Mouse (Mus musculus): Measurements from ENCODE around the gene Sec11a. TPM values are rescaled to one million over a fixed set of nuclear protein-coding genes. Genes with fewer than 3 reads are reported as not detected.
A peak's percentile ranks its signal among the peaks of the same experiment; 100 is the strongest.

Gene Sec11a
- total and polyA plus RNA-seq, 3 experiments: 40.8 to 103 (median 57.1) TPM

DNA sequence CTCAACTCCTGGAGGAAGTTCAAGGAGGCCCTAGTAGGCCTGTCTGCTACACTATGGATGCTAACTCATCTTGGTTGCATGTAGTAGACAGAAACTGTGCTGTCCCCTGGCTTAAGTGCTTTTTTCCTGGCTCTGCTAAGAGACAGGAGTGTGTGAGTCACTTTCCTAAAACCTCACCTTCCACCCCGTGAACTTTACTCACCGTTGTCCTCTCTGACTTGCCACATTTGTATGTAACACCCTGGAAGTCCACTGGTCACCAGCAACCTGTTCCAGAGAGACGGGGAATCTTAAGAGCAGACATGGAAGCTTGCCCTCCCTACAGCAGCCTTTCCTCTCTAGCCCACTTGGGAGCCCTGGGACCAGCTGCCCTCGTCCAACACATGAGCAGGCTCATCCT lies 49.9 kb downstream of the Sec11a start:
- no peak for DNase-seq

DNA sequence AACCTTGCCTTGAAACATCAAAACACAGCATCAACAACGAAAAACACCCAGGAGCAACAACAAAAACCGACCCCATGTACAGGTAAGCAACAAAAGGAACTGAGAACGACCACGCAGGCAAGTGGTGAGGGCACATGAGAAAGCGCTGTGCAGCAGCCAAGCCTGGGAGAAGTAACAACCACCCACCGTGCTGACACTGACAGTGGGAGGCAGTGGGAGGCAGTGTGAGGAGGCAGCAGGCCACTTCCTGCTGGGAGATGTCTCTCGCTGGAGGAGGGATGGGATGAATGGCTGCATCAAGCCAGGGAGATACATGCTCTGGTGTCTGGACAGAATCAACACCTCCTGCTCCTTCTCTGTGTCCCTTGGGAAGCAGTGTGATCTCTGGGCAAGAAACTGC lies 50.4 kb downstream of the Sec11a start:
- no peak for DNase-seq

DNA sequence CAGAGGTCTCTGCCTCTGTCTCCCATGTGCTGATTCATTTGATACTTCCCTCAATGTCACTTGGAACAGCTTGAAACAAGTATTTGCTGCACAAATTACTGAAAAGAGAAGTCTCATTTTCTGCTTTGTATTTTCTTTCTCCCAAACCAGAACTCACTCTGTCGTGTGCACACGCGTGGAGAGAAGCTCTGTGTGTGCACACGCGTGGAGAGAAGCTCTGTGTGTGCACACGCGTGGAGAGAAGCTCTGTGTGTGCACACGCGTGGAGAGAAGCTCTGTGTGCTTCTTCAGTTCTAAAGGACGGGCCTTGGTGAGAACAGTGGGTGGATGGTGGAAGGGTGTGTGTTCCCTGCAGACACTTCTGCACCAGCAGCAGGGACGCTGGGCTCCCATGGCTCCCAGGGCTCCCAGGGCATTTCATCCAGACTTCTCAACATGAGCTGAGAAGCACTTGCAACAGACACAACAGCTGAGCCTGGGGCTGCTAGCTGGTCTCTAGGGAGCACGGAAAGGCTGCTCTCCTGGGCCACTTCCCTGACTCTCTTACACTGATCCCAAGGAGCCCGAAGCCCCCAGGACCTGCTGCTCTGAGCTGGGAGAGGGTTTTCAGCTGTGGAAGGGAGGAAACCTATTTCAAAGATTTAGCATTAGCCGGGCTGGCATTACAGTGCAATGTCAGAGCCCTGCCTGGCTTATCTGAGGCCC lies 52.6 kb downstream of the Sec11a start:
- no peak for DNase-seq

DNA sequence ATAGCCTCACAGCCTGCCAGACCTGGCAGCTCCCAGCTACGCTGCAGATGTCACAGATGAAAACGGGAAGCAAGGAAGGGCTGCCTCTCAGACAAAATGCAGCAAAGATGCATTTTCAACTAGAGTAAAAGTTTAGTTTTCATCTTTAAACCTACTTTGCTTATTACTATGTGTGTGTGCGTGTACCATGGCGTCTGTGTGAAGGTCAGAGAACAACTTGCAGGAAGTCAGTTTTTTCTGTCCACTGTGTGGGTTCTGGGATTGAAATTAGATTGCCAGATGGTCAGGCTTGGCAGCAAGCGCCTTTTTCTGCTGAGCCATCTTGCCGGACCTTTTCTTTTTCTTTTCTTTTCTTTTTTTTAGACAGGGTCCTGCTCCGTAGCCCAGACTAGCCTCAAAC lies 53.4 kb downstream of the Sec11a start:
- no peak for DNase-seq

DNA sequence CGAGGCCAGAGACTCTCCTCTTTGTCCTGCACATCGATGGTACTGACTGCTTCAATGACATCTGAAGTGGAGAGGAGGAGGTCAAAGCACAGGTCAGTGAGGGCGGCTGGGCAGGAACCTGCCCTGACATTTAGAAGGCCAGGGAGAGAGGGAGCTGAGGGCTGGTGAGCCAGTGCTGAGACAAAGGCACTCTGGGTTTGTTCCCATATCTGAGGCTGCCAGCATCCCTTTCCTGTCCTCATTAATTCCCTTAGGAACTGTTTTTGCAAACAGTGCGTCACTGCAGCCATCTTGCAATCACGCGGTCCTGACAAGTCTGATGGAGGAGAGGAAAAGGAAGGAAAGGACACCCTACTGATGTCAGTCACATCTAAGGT lies 53.8 kb downstream of the Sec11a start:
- DNase-seq: peak; percentile 26

DNA sequence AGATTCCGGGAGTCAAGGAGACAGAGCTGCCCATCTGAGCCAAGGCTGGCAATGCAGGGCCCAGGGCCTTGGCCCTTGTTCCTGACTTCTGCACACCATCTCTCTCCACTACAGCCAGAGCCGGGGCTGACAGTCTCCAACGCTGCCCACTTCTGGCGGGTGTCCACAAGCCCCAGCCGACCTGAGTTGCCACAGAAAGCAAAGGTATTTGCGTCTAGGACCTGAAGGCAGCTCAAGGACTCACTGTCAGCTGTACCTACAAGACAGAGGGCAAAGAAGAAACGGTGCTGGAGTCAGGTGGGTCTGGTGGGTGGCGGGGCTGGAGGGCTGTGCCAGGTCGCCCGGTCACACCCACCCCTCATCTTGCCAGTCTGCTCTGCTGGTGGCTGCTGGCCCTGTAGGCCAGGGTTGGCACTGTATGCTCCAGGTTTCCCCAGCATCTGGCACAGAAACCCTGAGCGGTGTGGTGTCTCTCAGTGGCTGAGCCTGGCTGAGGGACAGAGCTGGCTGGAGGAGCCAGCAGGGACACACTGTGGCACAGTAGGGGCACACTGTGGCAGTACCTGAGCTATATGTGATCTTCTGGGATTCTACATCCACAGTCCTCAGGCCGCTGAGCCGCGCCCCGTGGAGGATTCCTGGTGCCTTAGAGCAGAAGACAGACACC lies 54.4 kb downstream of the Sec11a start:
- DNase-seq: peak; percentile 22

DNA sequence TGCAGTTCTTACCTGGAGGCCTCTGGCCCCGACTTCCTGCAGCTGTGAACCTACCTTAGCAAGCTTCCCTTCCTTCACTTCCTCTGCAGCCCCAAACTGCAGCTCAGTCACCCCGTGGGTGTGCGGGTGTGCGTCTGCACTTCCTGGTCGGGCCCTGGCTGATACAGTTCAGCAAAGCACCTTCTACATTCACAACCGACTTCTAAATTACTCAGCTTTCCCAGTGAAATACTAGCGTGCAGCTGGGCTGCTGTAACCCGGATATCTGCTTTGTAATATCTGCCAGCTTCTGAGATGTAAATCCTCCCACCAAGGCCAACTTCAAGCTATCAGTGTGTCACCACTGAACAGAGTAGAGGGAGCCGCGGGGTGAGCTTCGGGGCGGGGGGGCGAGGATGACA lies 57.7 kb downstream of the Sec11a start:
- DNase-seq: peak; percentile 74

DNA sequence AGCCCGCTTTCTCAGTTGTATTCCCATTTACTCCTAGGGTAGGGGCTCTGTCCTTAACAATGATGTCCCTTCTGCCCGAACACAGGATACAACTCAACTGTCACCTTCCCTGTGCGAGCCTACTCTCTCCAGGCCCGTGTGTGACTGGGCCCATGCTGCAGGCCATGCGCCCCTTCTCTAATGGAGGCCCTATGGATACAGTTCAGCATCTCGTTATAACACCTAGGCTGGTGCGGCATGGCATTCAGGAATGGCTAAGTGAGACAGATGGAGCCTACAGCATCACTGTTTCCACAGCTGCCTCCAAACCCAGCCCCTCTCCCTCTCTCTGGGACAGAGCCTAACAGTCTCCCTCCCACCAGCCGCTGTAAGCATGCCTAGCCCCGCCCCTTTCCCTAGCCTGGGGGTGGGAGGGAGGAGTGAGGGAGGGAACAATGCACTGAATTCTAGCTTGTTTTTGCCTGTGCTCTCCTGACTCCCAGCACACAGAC lies 58.5 kb downstream of the Sec11a start:
- DNase-seq: peak; percentile 73

DNA sequence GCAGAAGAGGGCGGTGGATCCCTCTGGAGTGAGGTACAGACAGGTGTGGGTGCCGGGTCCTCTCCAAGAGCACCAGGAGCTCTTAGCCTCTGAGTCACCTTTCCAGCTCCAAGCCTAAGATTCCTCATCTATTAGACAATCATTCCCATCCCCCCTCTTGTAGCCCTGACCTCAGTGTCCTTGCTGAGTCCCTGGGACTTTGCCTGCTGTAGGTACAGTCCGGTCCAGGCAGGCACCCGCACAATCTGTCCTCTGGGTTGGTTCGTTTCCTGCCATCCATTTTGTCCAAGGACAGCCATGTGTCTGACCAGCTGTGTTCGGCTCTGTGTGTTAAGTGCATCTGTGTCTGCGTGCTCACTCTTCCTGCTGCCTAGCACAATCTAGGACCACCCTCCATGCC lies 59.0 kb downstream of the Sec11a start:
- peak; percentile 68 for DNase-seq

DNA sequence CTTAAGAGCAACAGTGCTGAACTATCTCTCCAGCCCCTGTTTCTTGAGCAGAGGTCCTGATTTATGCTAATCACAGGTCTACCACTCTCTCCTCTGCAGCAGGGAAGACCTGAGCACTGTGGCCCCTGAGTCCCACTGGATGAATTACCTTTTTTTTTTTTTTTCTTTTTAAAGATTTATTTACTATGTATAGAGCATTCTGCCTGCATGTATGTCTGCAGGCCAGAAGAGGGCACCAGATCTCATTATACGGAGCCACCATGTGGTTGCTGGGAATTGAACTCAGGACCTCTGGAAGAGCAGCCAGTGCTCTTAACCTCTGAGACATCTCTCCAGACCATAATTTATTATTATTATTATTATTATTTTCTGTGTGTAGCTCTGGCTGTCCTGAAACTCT lies 61.9 kb downstream of the Sec11a start:
- no peak for DNase-seq

DNA sequence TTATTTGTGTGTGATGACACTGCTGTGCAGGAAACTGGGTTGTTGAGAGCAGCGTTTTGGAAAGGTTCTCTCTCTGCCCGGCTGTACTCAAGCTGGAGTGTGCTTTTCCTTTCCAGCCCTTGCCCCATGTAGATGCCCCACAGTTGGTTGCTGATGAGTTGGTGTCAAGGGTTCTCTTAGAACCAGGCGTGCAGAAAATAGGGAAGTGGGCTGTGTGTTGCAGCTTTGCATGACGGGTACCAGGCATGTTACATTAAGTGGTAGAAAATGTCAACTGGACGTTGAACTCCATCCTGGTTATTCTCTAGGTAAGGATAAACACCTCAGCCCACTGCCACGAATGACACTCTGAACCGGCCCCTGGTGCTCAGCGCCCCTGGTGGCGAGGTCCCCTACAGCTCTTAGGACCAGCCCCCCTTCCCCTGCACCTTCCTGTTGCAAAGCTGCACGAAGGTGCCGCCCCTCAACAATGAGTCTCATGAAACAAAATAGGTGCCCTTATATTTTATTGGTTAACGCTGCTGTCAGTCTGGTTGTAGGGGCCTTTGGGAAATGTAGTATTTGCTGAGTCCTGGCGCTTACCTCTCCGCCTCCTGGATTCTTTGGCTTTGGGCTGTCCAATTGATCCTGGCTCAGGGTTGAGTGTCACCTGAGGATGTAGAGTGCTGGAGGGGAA lies 64.6 kb downstream of the Sec11a start:
- DNase-seq: peak; percentile 43

DNA sequence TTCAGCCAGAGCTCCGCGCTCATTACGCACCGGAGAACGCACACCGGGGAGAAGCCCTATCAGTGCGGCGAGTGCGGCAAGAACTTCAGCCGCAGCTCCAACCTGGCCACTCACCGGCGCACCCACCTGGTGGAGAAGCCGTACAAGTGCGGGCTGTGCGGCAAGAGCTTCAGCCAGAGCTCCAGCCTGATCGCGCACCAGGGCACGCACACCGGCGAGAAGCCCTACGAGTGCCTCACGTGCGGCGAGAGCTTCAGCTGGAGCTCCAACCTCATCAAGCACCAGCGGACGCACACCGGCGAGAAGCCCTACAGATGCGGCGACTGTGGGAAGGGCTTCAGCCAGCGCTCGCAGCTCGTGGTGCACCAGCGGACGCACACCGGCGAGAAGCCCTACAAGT lies 71.9 kb downstream of the Sec11a start:
- DNase-seq: no peak

DNA sequence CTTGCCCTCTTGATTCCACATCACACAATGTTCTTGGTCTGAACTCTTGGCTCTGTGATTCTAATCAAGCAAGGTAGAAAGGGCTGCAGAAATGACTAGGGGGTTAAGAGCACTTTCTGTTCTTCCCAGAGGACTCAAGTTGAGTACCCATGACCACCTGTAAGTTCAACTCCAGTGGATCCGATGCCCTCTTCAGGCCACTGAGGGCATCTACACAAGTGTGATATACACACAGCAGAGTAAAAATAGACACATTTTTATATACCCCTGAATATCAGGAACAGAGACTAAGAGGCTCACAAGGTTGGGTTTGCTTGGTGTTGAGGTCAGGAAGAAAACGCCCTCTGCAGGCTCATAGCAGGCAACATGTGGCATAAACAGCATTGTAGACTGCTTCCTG lies 73.9 kb downstream of the Sec11a start:
- DNase-seq: no peak

DNA sequence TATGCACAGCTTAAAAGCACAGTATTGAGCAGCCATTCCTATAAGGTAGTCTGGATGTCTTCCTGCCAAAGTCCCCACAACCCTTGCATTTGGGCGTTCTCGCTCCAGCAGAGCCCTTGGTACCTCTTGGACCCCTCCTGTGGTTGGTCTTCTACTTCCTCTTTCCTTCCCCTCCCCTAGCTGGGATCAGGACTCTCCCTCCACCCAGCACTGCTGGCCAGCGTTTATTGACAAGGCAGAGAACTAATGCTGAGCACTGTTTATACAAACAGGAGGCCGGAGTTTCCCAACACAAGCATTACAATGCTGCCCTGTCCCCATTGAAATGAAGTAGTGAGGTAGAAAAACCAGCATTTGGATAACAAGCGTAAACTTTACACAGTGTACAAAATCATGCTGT lies 74.5 kb downstream of the Sec11a start:
- DNase-seq: no peak

DNA sequence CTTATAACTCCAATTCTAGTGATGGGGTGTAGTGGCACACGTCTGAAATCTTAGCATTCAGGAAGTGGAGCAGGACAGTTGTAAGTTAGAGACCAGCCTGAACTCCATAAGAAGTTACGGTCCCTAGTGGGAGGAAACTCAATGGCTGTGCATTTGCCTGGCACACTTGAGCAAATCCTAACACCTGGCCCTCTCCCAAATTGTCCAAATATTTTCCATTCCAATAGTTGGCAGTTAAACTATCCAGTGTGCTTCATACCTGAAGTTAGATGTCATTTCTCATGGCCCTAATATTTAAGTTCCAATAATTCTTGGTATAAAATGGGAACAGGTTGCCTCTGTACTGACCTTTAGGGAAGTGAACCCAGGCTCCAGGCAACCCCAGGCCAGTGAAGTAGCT lies 78.9 kb downstream of the Sec11a start:
- no peak for DNase-seq

DNA sequence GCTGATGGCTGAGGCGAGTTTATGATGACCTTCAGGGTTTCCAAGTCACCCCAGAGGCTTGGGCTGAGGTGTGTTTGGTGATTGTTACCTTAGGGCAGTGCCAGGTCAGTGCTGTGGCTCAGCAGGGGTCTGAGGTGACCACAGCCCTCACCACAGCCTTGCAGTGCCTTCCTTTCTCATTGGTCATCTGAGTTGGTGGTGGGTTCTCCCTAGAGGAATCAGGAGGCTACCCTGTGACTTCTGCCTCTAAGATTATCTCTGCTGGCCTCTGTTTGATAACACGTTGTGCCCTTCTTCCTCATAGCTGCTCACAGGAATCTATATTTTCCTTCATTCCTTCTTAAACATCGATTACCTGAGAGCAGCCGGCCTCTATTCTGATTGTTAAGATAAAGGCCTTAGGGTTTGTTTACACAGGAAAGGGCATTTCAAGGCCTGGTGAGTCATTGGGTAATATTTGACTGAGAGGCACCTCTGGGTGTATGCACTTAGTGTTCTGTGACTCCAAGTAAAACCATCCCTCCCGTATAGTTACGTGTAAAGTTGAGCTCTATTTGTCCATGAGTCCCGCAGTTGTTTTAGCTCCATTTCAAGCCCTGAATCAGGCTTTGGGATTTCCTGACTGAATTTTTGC lies 80.9 kb downstream of the Sec11a start:
- peak; percentile 49 for DNase-seq

DNA sequence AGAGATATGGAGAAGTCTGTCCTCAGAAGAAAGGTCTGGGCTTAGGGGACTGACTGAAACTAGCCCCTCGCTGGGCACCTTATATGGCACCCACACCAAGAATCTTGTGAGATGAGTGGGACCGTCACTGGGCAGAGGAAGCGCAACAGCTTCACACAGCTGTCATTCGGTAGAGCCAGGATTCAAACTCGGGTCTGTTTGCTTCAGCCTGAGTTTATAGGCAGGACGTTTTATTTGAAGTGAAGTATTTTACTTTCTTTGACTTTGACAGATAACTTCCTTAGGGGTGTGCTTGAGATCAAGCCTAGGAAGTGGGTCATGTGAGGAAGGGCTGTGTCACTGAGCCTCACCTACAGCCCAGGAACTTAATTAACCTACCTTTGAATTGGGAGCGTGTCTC lies 82.1 kb downstream of the Sec11a start:
- DNase-seq: no peak

DNA sequence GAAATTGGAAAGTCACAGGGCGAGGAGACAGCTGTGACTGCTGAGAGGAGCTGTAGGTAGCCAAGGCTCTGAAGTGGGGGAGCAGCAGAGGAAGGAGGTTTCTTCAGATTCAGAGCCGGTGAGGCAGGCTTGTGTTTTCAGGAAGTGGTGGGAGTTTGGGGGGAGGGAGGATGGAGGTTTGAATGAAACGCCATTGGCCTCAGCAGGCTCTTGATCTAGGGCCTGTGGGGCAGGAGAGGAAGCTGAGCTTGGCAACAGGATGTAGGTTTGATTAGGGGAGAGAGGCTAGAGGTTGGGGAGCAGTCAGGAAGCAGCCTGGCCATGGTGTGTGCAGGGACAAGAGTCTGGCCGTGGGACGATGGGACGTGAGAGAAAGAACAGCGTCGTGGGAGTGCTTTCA lies 82.7 kb downstream of the Sec11a start:
- no peak for DNase-seq

DNA sequence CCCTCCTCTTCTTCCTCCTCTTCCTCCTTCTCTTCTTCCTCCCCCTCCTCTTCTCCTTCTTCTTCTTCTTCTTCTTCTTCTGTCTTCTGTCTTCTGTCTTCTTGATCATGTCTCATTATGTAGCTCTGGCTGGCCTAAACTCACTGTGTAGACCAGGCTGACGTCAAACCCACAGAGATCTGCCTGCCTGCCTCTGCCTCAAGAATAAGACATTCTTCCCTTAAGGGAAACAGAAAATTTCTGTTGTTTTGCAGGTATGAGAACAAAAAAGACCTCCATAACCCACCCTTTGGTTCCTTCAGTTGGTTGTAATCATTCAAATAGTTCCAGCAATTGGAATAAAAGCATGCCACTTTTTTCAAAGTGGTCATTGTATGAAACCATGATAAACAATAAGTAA lies 83.4 kb downstream of the Sec11a start:
- no peak for DNase-seq

DNA sequence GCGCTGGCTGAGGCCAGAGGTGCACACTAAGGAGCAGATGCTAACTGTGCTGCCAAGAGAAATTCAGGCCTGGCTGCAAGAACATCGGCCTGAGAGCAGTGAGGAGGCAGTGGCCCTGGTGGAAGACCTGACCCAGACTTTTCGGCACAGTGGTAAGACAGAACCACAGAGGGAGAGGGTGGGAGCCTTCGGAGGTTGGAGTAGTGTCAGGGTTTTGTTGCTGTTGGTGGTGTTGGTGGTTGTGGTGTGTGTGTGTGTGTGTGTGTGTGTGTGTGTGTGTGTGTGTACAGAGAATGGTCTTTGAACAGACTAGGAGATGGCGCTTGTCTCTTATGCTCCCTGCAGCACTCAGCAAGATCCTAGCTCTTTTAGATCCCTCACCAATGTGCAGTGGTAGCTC lies 84.1 kb downstream of the Sec11a start:
- no peak for DNase-seq

DNA sequence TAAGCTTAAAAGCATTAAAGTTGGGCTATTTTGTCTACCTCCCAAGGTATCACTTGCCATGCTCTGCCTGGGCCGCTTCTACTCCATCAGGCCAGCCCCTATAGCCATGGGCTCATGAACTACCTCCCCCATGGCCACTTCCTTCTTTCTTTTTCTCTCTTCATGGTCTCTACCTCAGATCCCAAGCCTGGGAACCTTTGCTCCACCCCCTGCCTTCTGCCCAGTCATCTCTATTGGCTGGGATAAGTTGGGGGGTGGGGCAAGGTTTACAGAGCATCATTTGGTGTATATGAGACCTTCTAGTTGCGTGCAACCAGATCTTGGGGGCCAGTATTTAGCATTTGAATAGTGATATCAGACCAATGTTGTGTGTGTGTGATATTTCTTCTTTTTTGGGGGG lies 85.1 kb downstream of the Sec11a start:
- no peak for DNase-seq

DNA sequence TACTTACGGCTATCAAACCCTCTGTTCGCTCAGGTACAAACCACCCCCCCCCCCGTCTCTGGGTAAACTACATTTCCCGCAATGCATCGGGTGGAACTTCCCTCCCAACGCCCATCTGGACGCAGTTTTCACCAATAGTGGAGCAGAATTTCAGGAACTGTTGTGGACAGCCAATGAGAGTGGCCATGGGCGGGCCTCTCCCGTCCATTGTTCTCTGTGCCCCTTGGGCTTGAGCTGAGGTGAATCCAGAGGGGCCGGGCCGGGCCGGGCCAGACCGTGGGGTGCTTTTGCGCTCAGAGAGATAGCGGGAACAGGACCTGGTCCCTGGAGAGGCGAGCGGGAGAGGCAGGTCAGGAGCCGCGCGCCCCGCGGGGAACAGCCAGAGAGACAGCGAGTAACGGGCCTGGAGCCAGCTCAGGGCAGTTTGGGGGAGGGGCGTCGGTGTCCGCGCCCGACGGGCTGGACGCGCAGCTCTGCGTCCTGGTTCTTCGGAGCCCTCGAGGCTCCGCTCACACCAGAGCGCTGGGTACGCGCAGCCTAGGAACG lies 86.8 kb downstream of the Sec11a start, which contains the start of gene Zscan2:
Zscan2 (plus strand) TSS at position 192 of the 546 bp plus-strand sequence.
- DNase-seq: peak; percentile 95

Measured in adrenal gland, adult 2 months (tissue).